Mouse (Mus musculus): ENCODE results near the gene Car5b. TPM values are rescaled to one million over a fixed set of nuclear protein-coding genes. Genes with fewer than 3 reads are reported as not detected.
A peak's percentile ranks its signal among the peaks of the same experiment; 100 is the strongest.

Gene Car5b
- total RNA-seq, 2 experiments from 2014 or later, result 3.2 TPM

DNA sequence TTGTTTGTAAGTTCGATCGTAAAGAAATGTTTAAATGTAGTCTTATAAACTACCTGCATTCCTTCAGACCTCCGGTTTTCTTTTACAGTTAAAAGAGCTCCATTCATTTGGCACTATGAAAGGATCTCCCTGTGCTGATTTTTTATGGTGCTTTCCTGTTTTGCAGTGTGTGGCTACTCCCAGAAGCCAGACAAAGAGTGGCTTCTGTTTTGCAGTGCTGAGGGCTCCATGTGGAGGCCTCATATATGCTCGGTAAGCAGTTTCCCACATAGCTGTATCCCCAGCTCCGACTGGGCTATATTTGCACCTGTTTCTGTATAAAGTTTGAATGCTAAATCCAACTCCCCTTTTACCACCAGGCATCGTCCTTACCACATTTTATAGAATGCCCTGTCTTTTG is 45.7 kb downstream of the Car5b start:
- intact Hi-C loops (cut with DNase I), result no loop called here

DNA sequence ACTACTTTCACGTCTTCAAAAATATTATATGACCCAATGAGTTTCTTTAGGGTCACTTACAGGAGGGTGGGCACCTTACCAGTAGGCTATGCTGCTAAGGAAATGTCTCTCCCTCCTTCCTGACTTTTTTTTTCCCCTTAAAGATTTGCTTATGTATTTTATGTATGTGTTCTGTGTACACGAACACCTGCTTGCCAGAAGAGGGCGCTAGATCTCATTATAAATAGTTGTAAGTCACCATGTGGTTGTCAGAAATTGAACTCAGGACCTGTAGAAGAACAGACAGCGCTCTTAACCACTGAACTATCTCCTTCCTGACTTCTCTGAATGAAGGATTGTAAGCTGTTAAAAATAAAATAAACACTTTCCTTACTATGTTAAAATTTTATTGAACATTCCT is 46.3 kb downstream of the Car5b start:
- intact Hi-C loops (cut with DNase I), result no loop called here
- no peak for DNase-seq (ENCODE audit: low spot score in 2 of 2)

More for the DNA sequence above, 45.7 kb downstream of the Car5b start:
- DNase-seq (ENCODE audit: low spot score in 2 of 2), result no peak

DNA sequence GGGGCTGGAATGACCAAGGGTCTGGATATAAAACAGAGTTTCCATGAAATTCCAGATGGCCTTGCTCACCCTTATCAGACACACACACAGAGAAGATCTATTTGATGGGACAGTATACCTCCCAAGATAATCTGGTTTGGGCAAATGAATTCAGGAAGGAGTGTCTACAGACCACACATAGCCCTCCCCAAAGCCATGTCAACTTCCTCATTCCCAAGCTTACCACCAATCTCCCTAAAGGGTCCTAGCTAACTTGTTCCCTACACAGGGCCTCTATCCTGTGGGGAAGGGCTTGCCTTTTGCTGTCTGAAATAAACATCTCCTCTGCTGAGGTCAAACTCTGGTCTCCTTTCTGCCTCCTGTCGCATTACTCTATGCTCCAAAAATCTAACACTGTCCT is 46.7 kb downstream of the Car5b start:
- DNase-seq (ENCODE audit: low spot score in 2 of 2), result no peak
- intact Hi-C loops (cut with DNase I), result no loop called here

DNA sequence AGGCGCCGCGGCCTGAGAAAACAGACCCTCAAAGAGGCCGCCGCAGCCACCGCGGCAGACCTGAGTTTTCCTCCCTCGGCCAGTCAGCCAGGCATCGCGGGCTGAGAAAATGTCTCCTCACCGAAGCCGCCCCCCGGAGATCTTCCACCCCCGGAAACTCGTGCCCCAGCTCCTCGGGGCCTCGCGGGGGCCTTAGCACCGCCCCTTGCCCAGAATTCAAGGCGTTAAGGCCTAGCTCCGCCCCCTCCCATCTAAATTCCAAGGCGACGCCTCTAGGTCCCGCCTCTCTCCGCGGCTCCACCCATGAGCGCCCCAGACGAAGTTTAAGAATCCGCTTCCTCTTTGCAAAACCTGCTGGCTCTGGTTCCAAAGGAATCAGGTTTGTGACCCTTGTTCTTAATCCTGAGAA is 69.3 kb downstream of the Car5b start, which contains the start of gene Zrsr2:
Zrsr2 (minus strand) TSS at position 195 of the 409 bp plus-strand sequence.
- intact Hi-C loops (cut with DNase I), result loop anchor here (10.0 kb wide), 1 partner anchor 116 kb away; the partner anchor contains the start of gene Siah1b
- peak; percentile 67 to 75 for DNase-seq (ENCODE audit: low spot score in 2 of 2)

DNA sequence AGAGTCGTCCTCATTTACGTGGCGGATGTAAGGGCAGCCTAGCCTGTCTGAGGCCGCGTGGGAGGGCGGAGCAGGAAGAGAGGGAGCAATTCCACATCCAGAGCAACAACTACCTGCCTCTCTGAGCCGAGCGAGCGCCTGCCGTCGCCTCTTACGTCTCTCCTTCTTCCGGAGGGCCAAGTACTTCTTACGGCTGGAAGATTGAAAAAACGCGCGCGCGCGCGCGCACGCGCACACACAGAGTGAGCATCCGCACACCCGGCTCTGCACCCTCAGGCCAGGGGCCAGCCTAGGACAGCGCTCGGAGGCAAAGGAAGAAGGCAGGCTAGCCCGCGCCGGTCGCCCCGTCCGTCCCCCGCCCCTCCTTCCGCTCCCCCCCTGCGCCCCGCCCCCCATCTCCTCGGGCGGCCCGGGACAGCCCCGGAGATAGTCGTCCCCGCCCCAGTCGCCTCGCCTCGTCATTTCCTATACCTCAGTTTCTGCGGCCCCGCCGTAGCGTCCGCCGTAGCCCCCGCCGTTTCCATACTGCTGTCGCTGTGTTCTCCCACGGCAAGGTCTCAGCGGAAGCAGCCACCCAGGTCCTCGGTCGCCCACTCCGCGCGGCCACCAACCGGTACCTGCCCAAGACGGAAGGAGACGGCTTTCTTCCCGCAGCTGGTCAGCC is 69.9 kb downstream of the Car5b start:
- intact Hi-C loops (cut with DNase I), result loop anchor here (10.0 kb wide), 1 partner anchor 117 kb away; the partner anchor contains the start of gene Siah1b
- DNase-seq (ENCODE audit: low spot score in 2 of 2), result peak; percentile 25 to 53

DNA sequence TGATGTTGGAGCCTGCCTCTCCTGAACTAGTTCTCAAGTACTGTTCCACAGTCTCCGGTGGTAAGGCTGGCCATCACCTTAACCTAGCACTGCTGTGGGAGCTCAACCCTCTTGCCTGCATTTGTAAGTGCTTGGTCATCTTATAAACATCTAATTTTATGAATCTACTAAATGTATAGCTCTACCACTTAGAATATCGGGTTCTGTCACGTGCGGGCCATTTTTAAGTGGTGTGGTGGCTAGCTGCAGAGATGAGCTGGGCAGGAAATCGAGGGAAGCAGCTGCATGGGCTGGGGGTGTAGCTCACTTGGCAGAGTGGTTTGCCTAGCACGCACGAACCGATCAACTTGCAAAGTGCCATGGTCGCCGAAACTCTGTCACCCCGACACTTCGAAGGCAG is 70.4 kb downstream of the Car5b start:
- intact Hi-C loops (cut with DNase I), result loop anchor here (10.0 kb wide), 1 partner anchor 117 kb away; the partner anchor contains the start of gene Siah1b
- DNase-seq (ENCODE audit: low spot score in 2 of 2), result no peak

DNA sequence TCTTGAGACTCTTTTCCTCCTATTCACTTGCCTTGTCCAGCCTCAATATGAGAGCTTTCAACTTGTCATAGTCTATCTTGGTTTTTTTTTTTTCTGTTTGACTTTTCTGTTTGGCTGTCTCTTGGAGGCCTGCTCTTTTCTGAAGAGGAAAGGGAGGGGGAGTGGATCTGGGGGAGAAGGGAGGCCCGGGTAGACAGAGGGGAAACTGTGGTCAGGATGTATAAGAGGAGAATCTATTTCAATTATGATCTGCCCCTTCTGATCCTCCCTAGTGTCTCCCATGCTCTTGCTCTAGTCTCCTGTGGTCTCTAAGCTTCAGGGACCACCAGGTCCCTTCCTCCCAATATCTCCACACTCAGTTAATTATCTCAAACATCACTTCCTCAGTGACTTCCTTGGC is 76.2 kb downstream of the Car5b start:
- no peak for DNase-seq (ENCODE audit: low spot score in 2 of 2)
- intact Hi-C loops (cut with DNase I), result loop anchor here (10.0 kb wide), 1 partner anchor 123 kb away; the partner anchor contains the start of gene Siah1b

DNA sequence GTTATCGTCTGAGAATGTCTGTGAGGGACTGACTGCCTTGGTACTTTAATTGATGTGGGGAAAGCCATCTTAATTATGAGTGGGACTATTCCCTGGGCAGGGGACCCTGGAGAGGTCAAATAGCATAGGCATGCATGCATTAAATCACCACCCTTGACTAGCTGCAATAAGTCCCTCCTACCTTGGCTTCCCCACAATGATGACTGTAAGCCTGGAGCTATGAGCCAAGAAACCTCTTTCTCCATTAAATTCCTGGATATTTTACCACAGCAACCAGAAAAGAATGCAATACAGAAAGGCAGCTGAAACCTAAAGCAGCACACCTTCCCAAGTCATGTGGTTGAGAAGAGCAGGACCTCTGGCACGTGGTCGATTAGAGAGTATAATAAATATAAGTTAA is 83.4 kb downstream of the Car5b start:
- intact Hi-C loops (cut with DNase I), result no loop called here
- no peak for DNase-seq (ENCODE audit: low spot score in 2 of 2)

DNA sequence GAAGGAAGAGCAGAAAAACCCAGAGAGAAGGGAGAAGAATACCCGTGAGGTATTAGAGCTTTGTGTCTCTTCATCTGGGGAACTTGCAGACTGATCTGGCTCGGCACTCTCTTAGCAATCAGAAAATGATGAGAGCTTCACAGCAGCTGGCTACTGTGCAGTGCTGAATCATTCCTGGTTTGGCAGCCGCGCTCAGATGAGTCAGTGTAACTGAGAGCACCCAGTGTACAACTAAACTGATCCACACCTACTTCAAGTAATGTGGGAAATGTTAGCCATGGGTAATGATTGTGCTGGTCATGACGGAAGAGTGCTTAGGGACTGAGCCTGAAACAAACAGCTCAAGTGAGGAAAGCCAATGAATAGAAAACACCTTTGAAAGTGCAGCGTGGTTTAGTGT is 89.2 kb downstream of the Car5b start:
- peak; percentile 40 to 55 for DNase-seq (ENCODE audit: low spot score in 2 of 2)
- intact Hi-C loops (cut with DNase I), result no loop called here

DNA sequence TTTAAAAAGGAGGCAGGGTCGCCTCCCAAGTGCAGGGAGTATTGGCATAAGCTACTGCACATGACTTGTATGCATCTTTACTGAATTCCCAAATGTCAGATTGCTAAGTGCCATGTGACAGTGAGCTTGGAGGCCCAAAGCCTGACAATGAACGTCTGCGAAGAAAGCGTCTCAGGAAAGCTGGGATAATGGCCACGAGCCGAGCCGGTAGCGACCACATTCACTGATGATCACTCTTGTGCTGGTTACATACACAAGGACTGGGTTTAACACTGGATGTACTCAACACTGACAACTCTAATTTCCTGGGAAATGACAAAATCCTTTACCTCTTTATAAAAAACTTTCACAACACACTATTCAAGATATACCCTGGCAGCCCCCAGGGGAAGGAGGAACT is 93.1 kb downstream of the Car5b start:
- intact Hi-C loops (cut with DNase I), result no loop called here
- DNase-seq (ENCODE audit: low spot score in 2 of 2), result no peak

DNA sequence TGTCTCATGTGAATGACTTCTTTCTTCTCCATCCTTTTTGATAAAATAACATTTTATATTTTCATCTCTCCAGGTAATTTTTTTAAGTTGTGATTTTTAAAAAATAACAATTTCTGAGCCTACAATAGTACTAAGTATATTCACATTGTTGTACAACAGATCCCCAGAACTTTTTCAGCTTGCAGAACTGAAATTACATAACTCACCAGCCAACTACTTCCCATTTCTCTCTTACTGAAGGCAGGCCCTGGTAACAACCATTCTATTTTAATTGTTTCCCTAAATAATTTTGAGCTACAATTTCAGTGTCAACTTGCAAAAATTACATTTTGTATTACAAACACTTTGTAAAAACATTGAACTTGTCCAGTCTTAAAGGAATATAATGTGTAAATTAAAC is 98.2 kb downstream of the Car5b start:
- intact Hi-C loops (cut with DNase I), result no loop called here
- no peak for DNase-seq (ENCODE audit: low spot score in 2 of 2)

Other genes with a start within 250 kb of the Car5b start
- gene Ap1s2, start 119.0 kb downstream of the Car5b start, total RNA-seq (2021), result 10 to 100 TPM; 26.8 to 38.6 TPM
- 10 to 100 TPM; 40.3 to 53.9 TPM for gene Zrsr2, start 69.3 kb downstream of the Car5b start, total RNA-seq (2021)
- 10 to 100 TPM; 10.5 to 11.2 TPM for gene Siah1b, start 48.5 kb upstream of the Car5b start, total RNA-seq (2021)
- not detected for gene Cltrn, start 60.8 kb upstream of the Car5b start, total RNA-seq (2021)
- gene Ace2, start 111.3 kb upstream of the Car5b start, total RNA-seq (2021), result 1 to 10 TPM; 1.7 to 1.8 TPM
- under 1 TPM; 0.57 to 0.77 TPM for gene Bmx, start 230.2 kb upstream of the Car5b start, total RNA-seq (2021)
- gene Pir, start 241.4 kb upstream of the Car5b start, total RNA-seq (2021), result 1 to 10 TPM; 6.7 to 7.8 TPM